Mouse (Mus musculus) intestine, embryonic 15.5 days (tissue): ENCODE measurements around the gene Glcci1. TPM values are rescaled to one million over a fixed set of nuclear protein-coding genes. Genes with fewer than 3 reads are reported as not detected.
A peak's percentile ranks its signal among the peaks of the same experiment; 100 is the strongest.

Experiments used
- ATAC-seq: fragments of 200-750 bp; cut with Nextera tagmentation; 2 replicates; pipeline ENCODE4 v1.8.0; 2017; ENCODE audit warnings: moderate TSS enrichment, moderate library complexity
- H3K27ac ChIP-seq: fragments of 300-500 bp; sonication (generic); 2 replicates; pipeline ENCODE4 v1.5.1; 2015; ENCODE audit warnings: mild to moderate bottlenecking, inconsistent platforms
- H3K27me3 ChIP-seq: fragments of 300-500 bp; sonication (generic); replicated peaks from 2 replicates; pipeline ENCODE4 v1.6.1; 2015; ENCODE audit warnings: inconsistent platforms
- H3K36me3 ChIP-seq: fragments of 300-500 bp; sonication (generic); 2 replicates; pipeline ENCODE4 v1.6.1; 2015; ENCODE audit warnings: inconsistent platforms
- H3K4me1 ChIP-seq: fragments of 300-500 bp; sonication (generic); replicated peaks from 2 replicates; pipeline ENCODE4 v1.6.1; 2015; ENCODE audit warnings: inconsistent platforms
- H3K4me2 ChIP-seq: fragments of 300-500 bp; sonication (generic); replicated peaks from 2 replicates; pipeline ENCODE4 v1.6.1; 2015; ENCODE audit warnings: mild to moderate bottlenecking, inconsistent platforms
- H3K4me3 ChIP-seq: fragments of 300-500 bp; sonication (generic); replicated peaks from 2 replicates; pipeline ENCODE4 v1.5.1; 2015; ENCODE audit warnings: inconsistent platforms
- H3K9ac ChIP-seq: fragments of 300-500 bp; sonication (generic); 2 replicates; pipeline ENCODE4 v1.6.1; 2015; ENCODE audit warnings: inconsistent platforms
- H3K9me3 ChIP-seq: fragments of 300-500 bp; sonication (generic); 2 replicates; pipeline ENCODE4 v1.6.1; 2016; ENCODE audit warnings: inconsistent platforms
- WGBS: fragments of 180-500 bp; shearing (Covaris S2); methylation state at CpG from one replicate; pipeline ENCODE4 v1.1.7; 2015; 5-methylcytosine and 5-hydroxymethylcytosine counted together
- polyA plus RNA-seq: library from polyadenylated mRNA; unstranded; fragments of >200 nt; fragmentation: Nextera tagmentation; extraction: Ambion mirVana; gene quantifications from 2 replicates; pipeline ENCODE4 v1.2.1, GENCODE M21; 2015

The Glcci1 gene
- polyA plus RNA-seq, result 5.8 and 6.3 TPM in 2 replicates

GRCm38 (mm10) chr6:8509551-8509950 lies at the start of gene Glcci1:
Gene Glcci1 (plus strand): TSS chr6:8509600.
- H3K9me3 ChIP-seq, result no peaks in the 10 kb centered on the region
- no peaks in the 10 kb centered on the region for H3K27me3 ChIP-seq
- H3K4me2 ChIP-seq, result peak within 1 kb of the TSS; percentile 81
- no peaks in the 10 kb centered on the region for H3K36me3 ChIP-seq
- H3K9ac ChIP-seq, result peak within 1 kb of the TSS; percentile 93
- peak; percentile 91 for ATAC-seq
- peaks cover 5% of the 10 kb centered on the region; the same call in 1 of the 2 replicates for H3K4me1 ChIP-seq
- 0% methylated on average over 34 of the region's 69 CpGs for WGBS
- H3K27ac ChIP-seq, result peak within 1 kb of the TSS; percentile 99
- peak within 1 kb of the TSS; percentile 97 for H3K4me3 ChIP-seq

- 79% methylated on average over 2 of the region's 2 CpGs for WGBS
- Histone ChIP-seq H3K36me3 (no peaks in the 10 kb centered on the region), H3K4me1 (no peaks in the 10 kb centered on the region), H3K9ac (no peak overlapping the region), H3K9me3 (no peaks in the 10 kb centered on the region), H3K4me2 (no peak overlapping the region), H3K4me3 (no peak overlapping the region), H3K27me3 (no peaks in the 10 kb centered on the region), H3K27ac (no peak overlapping the region)
- peak; percentile 63 for ATAC-seq
Measured at GRCm38 (mm10) chr6:8462447-8462846, 47.0 kb upstream of the Glcci1 start.

GRCm38 (mm10) chr6:8465388-8465787 lies 44.0 kb upstream of the Glcci1 start:
- H3K9me3 ChIP-seq, result no peaks in the 10 kb centered on the region
- H3K9ac ChIP-seq, result no peak overlapping the region
- H3K4me2 ChIP-seq, result peak overlapping the region; percentile 30; the same call in 1 of the 2 replicates
- 64% methylated on average over 1 of the region's 1 CpGs for WGBS
- H3K4me1 ChIP-seq, result no peaks in the 10 kb centered on the region
- no peaks in the 10 kb centered on the region for H3K27me3 ChIP-seq
- H3K27ac ChIP-seq, result no peak overlapping the region
- H3K36me3 ChIP-seq, result no peaks in the 10 kb centered on the region
- H3K4me3 ChIP-seq, result no peak overlapping the region
- ATAC-seq, result peak; percentile 77

GRCm38 (mm10) chr6:8465985-8466384 lies 43.4 kb upstream of the Glcci1 start:
- WGBS, result 64% methylated on average over 5 of the region's 5 CpGs
- H3K27ac ChIP-seq, result no peak overlapping the region

GRCm38 (mm10) chr6:8467667-8468337 lies 41.6 kb upstream of the Glcci1 start:
- no peak overlapping the region for H3K4me3 ChIP-seq
- no peak overlapping the region for H3K27ac ChIP-seq
- H3K36me3 ChIP-seq, result no peaks in the 10 kb centered on the region
- H3K4me2 ChIP-seq, result no peak overlapping the region
- 85% methylated on average over 10 of the region's 10 CpGs for WGBS
- H3K27me3 ChIP-seq, result no peaks in the 10 kb centered on the region
- H3K9me3 ChIP-seq, result no peaks in the 10 kb centered on the region
- H3K4me1 ChIP-seq, result no peaks in the 10 kb centered on the region
- H3K9ac ChIP-seq, result no peak overlapping the region
- no peak for ATAC-seq

More at GRCm38 (mm10) chr6:8465985-8466384, 43.4 kb upstream of the Glcci1 start:
- ATAC-seq, result 0 out of 2 replicates have a peak, but pooled peaks have one; percentile 16
- Histone ChIP-seq H3K27me3 (no peaks in the 10 kb centered on the region), H3K9me3 (no peaks in the 10 kb centered on the region), H3K36me3 (no peaks in the 10 kb centered on the region), H3K4me2 (no peak overlapping the region), H3K4me3 (no peak overlapping the region), H3K9ac (no peak overlapping the region), H3K4me1 (no peaks in the 10 kb centered on the region)

- no peak for ATAC-seq
- Histone ChIP-seq H3K4me1 (peaks cover 6% of the 10 kb centered on the region; the same call in 1 of the 2 replicates), H3K9ac (no peak overlapping the region), H3K4me2 (no peak overlapping the region), H3K27ac (no peak overlapping the region), H3K27me3 (no peaks in the 10 kb centered on the region), H3K4me3 (no peak overlapping the region), H3K36me3 (no peaks in the 10 kb centered on the region), H3K9me3 (no peaks in the 10 kb centered on the region)
- 91% methylated on average over 3 of the region's 3 CpGs for WGBS
Measured at GRCm38 (mm10) chr6:8469918-8470317, 39.5 kb upstream of the Glcci1 start.

- H3K4me2 ChIP-seq, result no peak overlapping the region
- H3K27me3 ChIP-seq, result no peaks in the 10 kb centered on the region
- H3K9me3 ChIP-seq, result no peaks in the 10 kb centered on the region
- H3K4me3 ChIP-seq, result no peak overlapping the region
- peaks cover 6% of the 10 kb centered on the region; the same call in 1 of the 2 replicates for H3K4me1 ChIP-seq
- H3K36me3 ChIP-seq, result no peaks in the 10 kb centered on the region
- WGBS, result 90% methylated on average over 3 of the region's 3 CpGs
- H3K9ac ChIP-seq, result no peak overlapping the region
- H3K27ac ChIP-seq, result no peak overlapping the region
- no peak for ATAC-seq
Measured at GRCm38 (mm10) chr6:8472125-8472524, 37.3 kb upstream of the Glcci1 start.

GRCm38 (mm10) chr6:8472915-8473314 lies 36.5 kb upstream of the Glcci1 start:
- no peak overlapping the region for H3K9ac ChIP-seq
- no peaks in the 10 kb centered on the region for H3K27me3 ChIP-seq
- 37% methylated on average over 5 of the region's 5 CpGs for WGBS
- ATAC-seq, result no peak
- H3K4me3 ChIP-seq, result no peak overlapping the region
- no peak overlapping the region for H3K27ac ChIP-seq
- H3K4me2 ChIP-seq, result no peak overlapping the region
- H3K36me3 ChIP-seq, result no peaks in the 10 kb centered on the region
- peaks cover 6% of the 10 kb centered on the region; the same call in 1 of the 2 replicates for H3K4me1 ChIP-seq
- no peaks in the 10 kb centered on the region for H3K9me3 ChIP-seq

- peak; percentile 31; the same call in 1 of the 2 replicates for ATAC-seq
- 48% methylated on average over 5 of the region's 5 CpGs for WGBS
Measured at GRCm38 (mm10) chr6:8473498-8473897, 35.9 kb upstream of the Glcci1 start.

GRCm38 (mm10) chr6:8474316-8474715 lies 35.1 kb upstream of the Glcci1 start:
- Histone ChIP-seq H3K9me3 (no peaks in the 10 kb centered on the region), H3K4me1 (peaks cover 6% of the 10 kb centered on the region; the same call in 1 of the 2 replicates), H3K36me3 (no peaks in the 10 kb centered on the region), H3K27ac (no peak overlapping the region), H3K4me2 (no peak overlapping the region), H3K4me3 (no peak overlapping the region), H3K27me3 (no peaks in the 10 kb centered on the region), H3K9ac (no peak overlapping the region)
- ATAC-seq, result no peak
- WGBS, result 65% methylated on average over 3 of the region's 3 CpGs

More at GRCm38 (mm10) chr6:8473498-8473897, 35.9 kb upstream of the Glcci1 start:
- Histone ChIP-seq H3K9ac (no peak overlapping the region), H3K4me1 (peaks cover 6% of the 10 kb centered on the region; the same call in 1 of the 2 replicates), H3K9me3 (no peaks in the 10 kb centered on the region), H3K27ac (no peak overlapping the region), H3K4me3 (no peak overlapping the region), H3K27me3 (no peaks in the 10 kb centered on the region), H3K36me3 (no peaks in the 10 kb centered on the region), H3K4me2 (no peak overlapping the region)

GRCm38 (mm10) chr6:8474820-8475219 lies 34.6 kb upstream of the Glcci1 start:
- Histone ChIP-seq H3K36me3 (no peaks in the 10 kb centered on the region), H3K4me2 (no peak overlapping the region), H3K4me1 (peaks cover 6% of the 10 kb centered on the region; the same call in 1 of the 2 replicates), H3K27ac (no peak overlapping the region), H3K9me3 (no peaks in the 10 kb centered on the region), H3K9ac (no peak overlapping the region), H3K4me3 (no peak overlapping the region), H3K27me3 (no peaks in the 10 kb centered on the region)
- ATAC-seq, result peak; percentile 39; the same call in 1 of the 2 replicates
- WGBS, result 65% methylated on average over 4 of the region's 4 CpGs

- Histone ChIP-seq H3K9me3 (no peaks in the 10 kb centered on the region), H3K27me3 (no peaks in the 10 kb centered on the region), H3K27ac (no peak overlapping the region), H3K4me2 (no peak overlapping the region), H3K36me3 (no peaks in the 10 kb centered on the region), H3K9ac (no peak overlapping the region), H3K4me1 (no peaks in the 10 kb centered on the region), H3K4me3 (no peak overlapping the region)
- 54% methylated on average over 1 of the region's 1 CpGs for WGBS
- ATAC-seq, result no peak
Measured at GRCm38 (mm10) chr6:8479176-8479575, 30.2 kb upstream of the Glcci1 start.
